Mouse (Mus musculus) limb, embryonic 10.5 days (tissue): ENCODE results near the gene Wdr92. TPM values are rescaled to one million over a fixed set of nuclear protein-coding genes. Genes with fewer than 3 reads are reported as not detected.

Experiments
- polyA plus RNA-seq: library from polyadenylated mRNA; unstranded; fragments of >200 nt; fragmentation: Nextera tagmentation; extraction: Ambion mirVana; gene quantifications from 2 replicates; pipeline ENCODE4 v1.2.1, GENCODE M21; 2016

The Wdr92 gene
- polyA plus RNA-seq, 1 experiment from 2014 or later: 32.3 TPM

Other genes starting within 250 kb of the Wdr92 start
- 1.1 and 1.6 TPM in 2 replicates for gene Fbxo48, start 230.7 kb upstream of the Wdr92 start, polyA plus RNA-seq
- gene Cnrip1, start 130.5 kb upstream of the Wdr92 start, polyA plus RNA-seq: 7.9 and 9.7 TPM in 2 replicates
- 3.4 TPM in 2 replicates for gene Plek, start 129.7 kb upstream of the Wdr92 start, polyA plus RNA-seq
- gene Ppp3r1, start 22.8 kb upstream of the Wdr92 start, polyA plus RNA-seq: 69.3 and 74.8 TPM in 2 replicates
- gene Pno1, start 29.5 kb downstream of the Wdr92 start, polyA plus RNA-seq: 117 and 135 TPM in 2 replicates
- gene C1d, start 75.5 kb downstream of the Wdr92 start, polyA plus RNA-seq: 90.7 and 111 TPM in 2 replicates